Mouse (Mus musculus): ENCODE measurements around the gene Cuedc2. TPM values are rescaled to one million over a fixed set of nuclear protein-coding genes. Genes with fewer than 3 reads are reported as not detected.

The Cuedc2 gene
- polyA plus RNA-seq, 1 experiment from 2014 or later = 340 TPM

GRCm38 (mm10) chr19:46324918-46325317, 13.6 kb downstream of the Cuedc2 start:
- H3K9ac ChIP-seq = peak overlapping the region; percentile 45
- ATAC-seq (replicated peaks) = no peak
- H3K9me3 ChIP-seq = no peaks in the 10 kb centered on the region
- no peak overlapping the region for H3K27ac ChIP-seq
- H3K4me3 ChIP-seq = peak overlapping the region; percentile 60
- H3K4me1 ChIP-seq = peaks cover 85% of the 10 kb centered on the region
- H3K27me3 ChIP-seq (replicated peaks) = no peaks in the 10 kb centered on the region
- H3K36me3 ChIP-seq (replicated peaks) = no peaks in the 10 kb centered on the region; the same call in 1 of the 2 replicates
- peak overlapping the region; percentile 93 for H3K4me2 ChIP-seq
- WGBS = 77% methylated on average over 5 of the region's 5 CpGs

GRCm38 (mm10) chr19:46324366-46324765, 14.1 kb downstream of the Cuedc2 start:
- H3K4me1 ChIP-seq = peaks cover 85% of the 10 kb centered on the region
- no peaks in the 10 kb centered on the region for H3K9me3 ChIP-seq
- H3K27ac ChIP-seq = no peak overlapping the region
- 70% methylated on average over 11 of the region's 11 CpGs for WGBS
- ATAC-seq (replicated peaks) = no peak
- H3K9ac ChIP-seq = peak overlapping the region; percentile 45
- H3K36me3 ChIP-seq (replicated peaks) = no peaks in the 10 kb centered on the region
- H3K4me3 ChIP-seq = peak overlapping the region; percentile 60; the same call in 1 of the 2 replicates
- H3K4me2 ChIP-seq = peak overlapping the region; percentile 93
- H3K27me3 ChIP-seq (replicated peaks) = no peaks in the 10 kb centered on the region

DNA sequence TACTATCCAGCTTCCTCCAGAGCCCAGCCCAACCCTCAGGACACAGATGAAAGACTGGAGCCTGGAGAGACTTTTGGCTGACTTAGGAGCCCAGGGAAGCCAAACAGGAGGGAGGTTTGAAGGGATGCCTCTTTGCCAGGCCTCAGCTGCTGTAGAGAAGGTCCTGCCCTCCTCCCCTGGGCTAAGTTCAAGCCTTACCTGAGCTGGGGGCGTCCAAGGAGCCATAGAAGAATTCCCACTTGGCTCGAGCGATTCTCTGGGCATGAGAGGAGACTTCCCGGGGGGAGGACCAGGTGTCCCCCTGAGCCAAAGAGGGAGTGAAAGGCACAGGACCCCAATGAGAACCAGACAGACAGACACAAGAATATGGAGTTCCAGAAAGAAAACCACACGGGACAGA, 14.8 kb downstream of the Cuedc2 start:
- H3K4me2 ChIP-seq = peak overlapping the region; percentile 93; the same call in 1 of the 2 replicates
- no peaks in the 10 kb centered on the region for H3K9me3 ChIP-seq
- H3K36me3 ChIP-seq (replicated peaks) = no peaks in the 10 kb centered on the region
- 72% methylated on average over 5 of the region's 5 CpGs for WGBS
- H3K27ac ChIP-seq = no peak overlapping the region
- no peak overlapping the region for H3K4me3 ChIP-seq
- no peaks in the 10 kb centered on the region for H3K27me3 ChIP-seq (replicated peaks)
- no peak for ATAC-seq (replicated peaks)
- peaks cover 86% of the 10 kb centered on the region for H3K4me1 ChIP-seq
- H3K9ac ChIP-seq = no peak overlapping the region

DNA sequence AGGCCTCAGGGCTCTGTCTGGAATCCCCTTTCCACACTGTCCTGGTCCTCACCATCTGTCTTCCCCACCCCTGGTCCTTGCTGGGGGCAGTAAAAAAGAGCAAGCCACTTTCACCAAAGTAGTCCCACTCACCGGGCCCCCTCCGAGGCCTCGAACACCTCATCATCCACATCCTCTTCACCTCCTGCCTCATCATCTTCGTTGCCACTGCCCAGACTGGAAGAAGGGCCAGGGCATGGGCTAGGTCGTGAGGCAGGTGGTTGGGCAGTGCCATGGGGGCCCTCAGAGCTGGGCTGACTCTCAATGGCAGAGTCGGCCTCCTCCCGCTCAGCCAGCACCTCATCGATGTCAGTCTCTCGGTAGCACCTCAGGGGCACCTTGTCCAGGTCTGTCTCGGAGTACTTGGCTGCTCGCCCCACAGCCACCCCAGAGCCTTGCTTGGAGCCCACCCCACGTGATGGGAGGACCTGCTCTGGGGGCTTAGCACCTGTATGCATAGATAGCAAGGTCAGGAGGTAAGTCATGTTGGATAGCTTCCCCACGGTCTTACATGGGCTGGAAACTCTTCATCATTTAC, 15.4 kb downstream of the Cuedc2 start:
- no peak for ATAC-seq (replicated peaks)
- H3K9ac ChIP-seq = peak overlapping the region; percentile 11; the same call in 1 of the 2 replicates
- H3K4me1 ChIP-seq = peaks cover 92% of the 10 kb centered on the region
- no peaks in the 10 kb centered on the region for H3K27me3 ChIP-seq (replicated peaks)
- no peaks in the 10 kb centered on the region for H3K36me3 ChIP-seq (replicated peaks)
- no peaks in the 10 kb centered on the region for H3K9me3 ChIP-seq
- peak overlapping the region; percentile 25; the same call in 1 of the 2 replicates for H3K27ac ChIP-seq
- H3K4me3 ChIP-seq = no peak overlapping the region
- 83% methylated on average over 13 of the region's 13 CpGs for WGBS
- H3K4me2 ChIP-seq = peak overlapping the region; percentile 43; the same call in 1 of the 2 replicates

DNA sequence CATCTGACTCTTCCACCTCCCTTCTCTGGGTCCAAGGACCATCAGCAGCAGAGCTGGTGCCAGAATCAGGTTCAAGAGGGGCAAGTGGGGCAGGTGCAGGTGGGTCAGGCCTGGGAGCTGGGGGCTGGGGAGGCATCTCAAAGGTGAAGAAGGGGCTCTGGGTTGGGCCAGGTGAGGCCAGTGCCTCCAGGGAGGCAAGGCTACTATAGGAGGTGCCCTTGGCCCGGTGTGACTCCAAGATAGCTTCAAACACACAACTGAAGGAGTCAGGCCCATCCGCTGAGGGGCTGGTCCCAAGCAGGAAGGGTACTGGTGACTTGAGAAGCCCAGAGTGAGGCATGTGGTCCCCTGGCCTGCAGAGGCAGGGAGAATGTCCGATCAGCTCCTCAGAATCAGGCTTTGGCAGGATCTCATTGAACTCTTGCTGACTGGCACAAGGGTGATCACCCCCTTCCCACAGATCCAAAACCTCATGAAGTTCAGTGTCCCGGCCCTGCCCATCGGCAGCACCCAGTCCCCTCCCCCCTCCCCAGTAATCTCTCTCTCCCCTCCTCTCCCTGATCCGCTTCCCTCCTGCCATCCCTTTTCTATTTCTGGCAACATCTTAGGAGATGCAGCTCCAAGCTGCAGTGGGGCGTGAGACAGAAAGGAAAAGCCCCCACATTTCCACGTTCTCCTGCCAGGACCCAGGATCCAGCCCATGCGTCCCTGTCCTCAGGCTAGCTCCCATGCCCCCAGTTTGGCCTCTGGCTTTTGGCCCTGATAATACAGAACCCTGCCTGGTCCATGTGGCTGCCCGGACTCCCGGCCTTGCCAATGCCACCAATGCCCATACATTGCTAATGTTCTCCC, 16.1 kb downstream of the Cuedc2 start:
- 49% methylated on average over 11 of the region's 11 CpGs for WGBS
- Histone ChIP-seq H3K27me3 (replicated peaks) (peaks cover 1% of the 10 kb centered on the region; the same call in 1 of the 2 replicates), H3K9me3 (no peaks in the 10 kb centered on the region), H3K27ac (peak overlapping the region; percentile 80), H3K4me2 (peak overlapping the region; percentile 43), H3K9ac (peak overlapping the region; percentile 11), H3K4me1 (peaks cover 91% of the 10 kb centered on the region), H3K4me3 (no peak overlapping the region), H3K36me3 (replicated peaks) (no peaks in the 10 kb centered on the region)
- ATAC-seq (replicated peaks) = no peak

DNA sequence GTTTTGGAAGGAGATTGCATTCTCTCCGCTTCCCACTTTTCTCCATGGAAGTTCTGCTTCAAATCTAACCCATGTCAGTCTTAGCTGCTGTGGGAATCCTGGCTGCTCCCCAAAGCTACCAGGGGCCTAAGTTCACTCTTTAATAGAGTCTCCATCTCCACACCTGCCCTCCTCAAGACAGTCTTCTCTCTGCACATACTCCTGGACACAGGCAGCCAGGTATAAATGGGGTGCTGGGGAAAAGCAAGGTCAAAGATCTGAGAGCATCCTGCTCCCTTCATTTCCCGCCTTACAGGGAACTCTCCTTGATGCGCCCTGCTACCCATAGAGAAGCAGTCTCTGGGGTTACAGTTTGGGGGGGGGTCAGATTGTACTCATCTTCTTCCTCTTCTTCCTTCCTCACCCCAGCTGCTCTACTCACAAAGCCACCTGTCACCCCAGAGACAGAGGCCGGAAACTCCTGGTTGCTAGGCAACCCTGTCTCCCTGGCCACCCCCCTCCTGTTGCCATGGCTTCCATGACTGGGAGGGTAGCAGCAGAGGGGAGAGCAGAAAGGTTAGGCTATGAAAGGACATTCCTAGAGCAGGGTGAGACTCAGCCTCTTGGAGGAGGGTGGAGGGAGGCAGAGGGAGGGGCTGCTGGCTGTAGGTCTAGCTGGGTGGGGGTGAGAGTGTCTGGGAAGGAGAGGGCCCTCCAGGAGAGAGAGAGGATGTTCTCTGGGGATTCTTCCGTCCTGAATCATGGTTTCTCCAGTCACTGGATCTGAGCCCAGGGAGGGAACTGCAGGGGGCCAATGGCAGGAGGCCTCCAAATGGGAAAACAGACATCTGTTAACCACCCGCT, 17.2 kb downstream of the Cuedc2 start:
- H3K9ac ChIP-seq = 0 out of 2 replicates have a peak overlapping the region, but pooled peaks have one; percentile 7
- peaks cover 93% of the 10 kb centered on the region for H3K4me1 ChIP-seq
- peak overlapping the region; percentile 80 for H3K27ac ChIP-seq
- peaks cover 12% of the 10 kb centered on the region for H3K27me3 ChIP-seq (replicated peaks)
- H3K4me2 ChIP-seq = peak overlapping the region; percentile 43
- H3K4me3 ChIP-seq = 0 out of 2 replicates have a peak overlapping the region, but pooled peaks have one; percentile 6
- WGBS = 20% methylated on average over 6 of the region's 6 CpGs
- no peaks in the 10 kb centered on the region for H3K36me3 ChIP-seq (replicated peaks)
- H3K9me3 ChIP-seq = no peaks in the 10 kb centered on the region
- ATAC-seq (replicated peaks) = peak; percentile 43

DNA sequence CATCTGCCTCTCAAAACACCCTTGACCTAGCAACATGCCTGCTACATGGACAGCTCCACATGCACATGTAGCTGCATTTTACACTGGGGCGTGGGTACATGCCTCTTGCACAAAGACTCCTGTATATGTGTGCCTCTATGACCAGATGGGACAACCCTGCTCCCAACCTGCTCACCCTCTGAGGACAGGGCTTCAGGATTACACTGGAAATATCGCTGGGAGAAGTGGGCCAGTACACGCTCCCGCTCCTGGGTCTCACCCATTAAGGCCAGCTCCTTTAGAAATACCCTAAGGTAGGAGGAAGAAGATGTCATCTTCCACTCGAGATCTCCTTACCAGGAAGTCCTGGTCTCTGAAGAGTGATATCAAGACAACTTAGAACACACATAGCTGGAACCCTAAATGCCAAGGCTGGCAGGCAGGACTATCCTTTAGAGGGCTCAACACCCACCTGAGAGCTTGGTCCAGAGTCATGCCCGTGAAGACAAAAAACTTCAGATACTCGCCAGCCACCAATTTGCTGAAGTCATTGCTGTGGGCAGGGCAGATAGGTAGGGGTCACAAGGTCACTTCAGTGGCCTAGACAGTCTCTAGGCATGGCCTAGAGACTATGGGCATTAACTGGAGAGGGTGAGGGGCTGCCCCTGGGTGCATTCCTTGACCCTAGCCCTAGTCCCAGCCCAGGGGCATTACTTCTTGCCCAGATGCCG, 18.3 kb downstream of the Cuedc2 start:
- 84% methylated on average over 8 of the region's 8 CpGs for WGBS
- peak overlapping the region; percentile 80; the same call in 1 of the 2 replicates for H3K27ac ChIP-seq
- H3K4me1 ChIP-seq = peaks cover 97% of the 10 kb centered on the region

GRCm38 (mm10) chr19:46318586-46319378, 19.7 kb downstream of the Cuedc2 start:
- H3K9me3 ChIP-seq = no peaks in the 10 kb centered on the region
- H3K4me1 ChIP-seq = peaks cover 87% of the 10 kb centered on the region
- H3K4me2 ChIP-seq = peak overlapping the region; percentile 89
- ATAC-seq (replicated peaks) = peak; percentile 48; the same call in 1 of the 2 replicates
- peak overlapping the region; percentile 6; the same call in 1 of the 2 replicates for H3K9ac ChIP-seq
- peak overlapping the region; percentile 76 for H3K27ac ChIP-seq
- WGBS = 11% methylated on average over 16 of the region's 16 CpGs
- H3K27me3 ChIP-seq (replicated peaks) = peaks cover 35% of the 10 kb centered on the region
- H3K4me3 ChIP-seq = peak overlapping the region; percentile 64
- no peaks in the 10 kb centered on the region for H3K36me3 ChIP-seq (replicated peaks)

More for the DNA sequence above, 18.3 kb downstream of the Cuedc2 start:
- H3K4me3 ChIP-seq = no peak overlapping the region
- peaks cover 22% of the 10 kb centered on the region for H3K27me3 ChIP-seq (replicated peaks)
- H3K4me2 ChIP-seq = no peak overlapping the region
- no peaks in the 10 kb centered on the region for H3K36me3 ChIP-seq (replicated peaks)
- no peak for ATAC-seq (replicated peaks)
- H3K9me3 ChIP-seq = no peaks in the 10 kb centered on the region
- 0 out of 2 replicates have a peak overlapping the region, but pooled peaks have one; percentile 14 for H3K9ac ChIP-seq

- peaks cover 35% of the 10 kb centered on the region for H3K27me3 ChIP-seq (replicated peaks)
- peak overlapping the region; percentile 64 for H3K4me3 ChIP-seq
- H3K36me3 ChIP-seq (replicated peaks) = peaks cover 2% of the 10 kb centered on the region
- H3K27ac ChIP-seq = peak overlapping the region; percentile 76
- H3K9ac ChIP-seq = peak overlapping the region; percentile 69
- H3K9me3 ChIP-seq = no peaks in the 10 kb centered on the region
- ATAC-seq (replicated peaks) = peak; percentile 27
- peaks cover 80% of the 10 kb centered on the region for H3K4me1 ChIP-seq
- 1% methylated on average over 41 of the region's 42 CpGs for WGBS
- H3K4me2 ChIP-seq = peak overlapping the region; percentile 89
These were observed 20.5 kb downstream of the Cuedc2 start for GRCm38 (mm10) chr19:46318031-46318471.

GRCm38 (mm10) chr19:46317546-46317885, 21.0 kb downstream of the Cuedc2 start:
- no peaks in the 10 kb centered on the region for H3K9me3 ChIP-seq
- H3K4me3 ChIP-seq = peak overlapping the region; percentile 64
- peak overlapping the region; percentile 76 for H3K27ac ChIP-seq
- H3K36me3 ChIP-seq (replicated peaks) = peaks cover 7% of the 10 kb centered on the region
- WGBS = under 1% methylated on average over 44 of the region's 48 CpGs
- ATAC-seq (replicated peaks) = peak; percentile 45
- H3K4me1 ChIP-seq = peaks cover 75% of the 10 kb centered on the region
- H3K9ac ChIP-seq = peak overlapping the region; percentile 69
- H3K27me3 ChIP-seq (replicated peaks) = peaks cover 35% of the 10 kb centered on the region
- peak overlapping the region; percentile 89 for H3K4me2 ChIP-seq

Measured in midbrain, embryonic 15.5 days (tissue).